In the genomic region with DNA sequence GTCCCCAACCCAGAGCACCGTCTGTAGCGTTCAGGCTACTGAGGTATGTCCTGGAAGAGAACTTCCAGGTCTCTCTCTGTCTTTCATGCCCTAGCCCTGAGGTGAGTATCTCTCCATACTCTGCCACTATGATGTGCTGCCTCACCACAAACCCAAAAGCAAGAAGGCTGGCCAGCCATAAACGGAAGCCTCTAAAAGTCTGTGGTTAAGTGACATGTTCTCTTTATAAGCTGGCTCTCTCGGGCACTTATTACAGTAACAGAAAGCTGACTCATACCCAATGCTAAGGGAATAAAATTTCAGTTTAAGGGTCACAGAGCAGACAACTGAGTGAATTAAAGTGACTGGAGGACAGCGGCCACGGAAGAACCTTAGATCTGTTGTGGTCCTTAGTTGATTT, we compare ENCODE assay signal across 28 mouse cellular contexts. TPM values are rescaled to one million over a fixed set of nuclear protein-coding genes. Genes with fewer than 3 reads are reported as not detected.
A peak's percentile ranks its signal among the peaks of the same experiment; 100 is the strongest.
DNase-seq lines count a peak whose midpoint lies in the region; ATAC-seq and TF ChIP-seq lines count a peak whose summit lies in the region.
"Had no signal": no experiment of that assay in that cellular context is flagged by ENCODE, and none has a peak within 500 bp of the region (broad histone marks: within the 10 kb centered on the region; RNA-seq: fewer than 3 reads in every experiment).

No protein-coding gene starts in this region.

- H3K4me1 ChIP-seq in thymus, adult 2 months (replicated peaks; ENCODE audit: control insufficient read depth, insufficient read depth, low read length) = no peaks in the 10 kb centered on the region
- H3K4me1 ChIP-seq: heart, embryonic 10.5 days had no signal

- no peak for TF ChIP-seq POLR2A in thymus, adult 2 months (IDR thresholded peaks at IDR 0.05; ENCODE audit: control insufficient read depth, extremely low read depth, insufficient read depth, low read length, poor library complexity)

- peak; percentile 12 for ATAC-seq in granulocyte monocyte progenitor cell, adult 5-6 weeks (replicated peaks; ENCODE audit: poor library complexity, severe bottlenecking)
- ATAC-seq: forebrain, embryonic 13.5 days; forebrain, embryonic 16.5 days; hindbrain, postnatal 0 days; inflammation-experienced regulatory T-cells, adult 6 months; intestine, embryonic 16.5 days had no signal

- 46% methylated on average over 6 of the region's 6 CpGs for WGBS in thymus, adult 2 months

- no peaks in the 10 kb centered on the region for H3K27me3 ChIP-seq in C2C12 (ENCODE audit: control insufficient read depth, insufficient read depth, insufficient read length)
- H3K27me3 ChIP-seq in thymus, adult 2 months (ENCODE audit: control insufficient read depth, insufficient read depth, low read length) = no peaks in the 10 kb centered on the region
- H3K27me3 ChIP-seq: CH12.LX; forebrain, embryonic 13.5 days; heart, embryonic 13.5 days had no signal

- H3K79me2 ChIP-seq in C2C12 (ENCODE audit: control insufficient read depth, insufficient read depth) = no peaks in the 10 kb centered on the region

- H3K79me3 ChIP-seq in C2C12 (ENCODE audit: low read depth) = no peaks in the 10 kb centered on the region

- H3K27ac ChIP-seq in thymus, adult 2 months (ENCODE audit: control insufficient read depth, insufficient read depth, low read length) = no peak overlapping the region
- H3K27ac ChIP-seq: forebrain, embryonic 10.5 days; forebrain, embryonic 13.5 days; gastrocnemius, adult 2 months; heart, adult 2 months; heart, embryonic 10.5 days; heart, embryonic 13.5 days; hindbrain, embryonic 14.5 days; hindbrain, postnatal 0 days had no signal

- peaks cover 60% of the 10 kb centered on the region for H3K36me3 ChIP-seq in C2C12 (ENCODE audit: control insufficient read depth, insufficient read depth)
- peaks cover 59% of the 10 kb centered on the region for H3K36me3 ChIP-seq in thymus, adult 2 months (ENCODE audit: control insufficient read depth, insufficient read depth, low read length)

- H3K4me3 ChIP-seq in C2C12 (ENCODE audit: insufficient read depth, poor library complexity, severe bottlenecking) = no peak overlapping the region
- H3K4me3 ChIP-seq in thymus, adult 2 months (ENCODE audit: control insufficient read depth, insufficient read depth, low read length) = no peak overlapping the region
- H3K4me3 ChIP-seq: forebrain, embryonic 10.5 days; forebrain, embryonic 13.5 days; gastrocnemius, adult 2 months; heart, adult 2 months; heart, embryonic 10.5 days; heart, embryonic 13.5 days had no signal

- no peak for TF ChIP-seq CTCF in C2C12 (IDR thresholded peaks at IDR 0.05; ENCODE audit: control insufficient read depth, insufficient read depth, insufficient read length)
- TF ChIP-seq CTCF in thymus, adult 2 months (IDR thresholded peaks at IDR 0.05; ENCODE audit: borderline replicate concordance, control insufficient read depth, extremely low read depth, insufficient read depth, low read length, poor library complexity) = no peak

- H3ac ChIP-seq in C2C12 (ENCODE audit: control insufficient read depth, insufficient read length, low read depth) = no peak overlapping the region

- DNase-seq in 3134 (ENCODE audit: extremely low read depth, insufficient read length, low spot score) = peak; percentile 52
- DNase-seq in cerebellum, adult 18-20 months = no peak
- no peak for DNase-seq in thymus, adult 2 months
- DNase-seq in frontal cortex, adult 2 months (ENCODE audit: extremely low spot score in 1 of 2, low spot score in 1 of 2) = no peak
- DNase-seq: adrenal gland, adult 8-10 months; adrenal gland, postnatal 25 days; cerebellum, adult 11-12 months; cerebellum, adult 9-11 months; cerebellum, postnatal 25 days; gastrocnemius, adult 2 months; gastrocnemius, postnatal 14 days; heart, adult 2 months; heart, postnatal 14 days; heart, postnatal 4 days; kidney, adult 18-20 months had no signal

TF ChIP-seq in C2C12, 6 proteins besides CTCF, POLR2A, EP300 and RAD21:
- TF ChIP-seq CEBPB (IDR thresholded peaks at IDR 0.05; ENCODE audit: low read depth) (peak; percentile 3), MYOG (IDR thresholded peaks at IDR 0.05; ENCODE audit: control insufficient read depth, extremely low read depth, insufficient read length) (no peak), USF1 (IDR thresholded peaks at IDR 0.05; ENCODE audit: low read depth) (no peak), MAX (IDR thresholded peaks at IDR 0.05) (no peak), FOSL1 (IDR thresholded peaks at IDR 0.05; ENCODE audit: insufficient read depth, low read length, poor library complexity, severe bottlenecking) (peak; percentile 59), MYOD1 (IDR thresholded peaks at IDR 0.05; ENCODE audit: control insufficient read depth, insufficient read length, low read depth) (peak; percentile 3)

RNA-seq across cellular contexts. Expression of a gene that starts 44.2 kb away (rescaled TPM):
- polyA plus RNA-seq in C2C12 (2012; fragmentation: generic; extraction: Trizol) = 115 TPM
- 131 and 137 TPM in 2 replicates for total RNA-seq in granulocyte monocyte progenitor cell, adult 5-6 weeks (2014; fragmentation: Nextera tagmentation)
- total RNA-seq in granulocyte monocyte progenitor cell, adult 5-6 weeks (2017) = 120 and 140 TPM in 2 replicates
- 44.1 and 66.2 TPM in 2 replicates for polyA plus RNA-seq in thymus, adult 2 months (2012; rRNA removed)
- polyA plus RNA-seq in frontal cortex, adult 2 months (2012; rRNA removed) = 70.9 and 73.9 TPM in 2 replicates

RNA-seq across cellular contexts. Expression of a gene that starts 44.2 kb away (rescaled TPM):
- 9.9 TPM for polyA plus RNA-seq in C2C12 (2012; fragmentation: generic; extraction: Trizol)
- total RNA-seq in granulocyte monocyte progenitor cell, adult 5-6 weeks (2014; fragmentation: Nextera tagmentation) = 31.0 and 38.8 TPM in 2 replicates
- 37.8 and 45.9 TPM in 2 replicates for total RNA-seq in granulocyte monocyte progenitor cell, adult 5-6 weeks (2017)
- 41.1 and 42.1 TPM in 2 replicates for polyA plus RNA-seq in thymus, adult 2 months (2012; rRNA removed)
- 65.7 and 66.6 TPM in 2 replicates for polyA plus RNA-seq in frontal cortex, adult 2 months (2012; rRNA removed)

RNA-seq across cellular contexts. Expression of a gene that starts 50.2 kb away (rescaled TPM):
- 49.5 TPM for polyA plus RNA-seq in C2C12 (2012; fragmentation: generic; extraction: Trizol)
- total RNA-seq in granulocyte monocyte progenitor cell, adult 5-6 weeks (2014; fragmentation: Nextera tagmentation) = not detected in 2 replicates
- total RNA-seq in granulocyte monocyte progenitor cell, adult 5-6 weeks (2017) = not detected in 2 replicates
- polyA plus RNA-seq in thymus, adult 2 months (2012; rRNA removed) = 14.3 and 15.1 TPM in 2 replicates
- 2.3 and 3.8 TPM in 2 replicates for polyA plus RNA-seq in frontal cortex, adult 2 months (2012; rRNA removed)
- polyA plus RNA-seq: forebrain, embryonic 13.5 days; G1E; inflammation-experienced regulatory T-cells, adult 6 months had no signal
